Mouse (Mus musculus) small intestine, adult 2 months (tissue): ENCODE results near the gene Ap1m2. TPM values are rescaled to one million over a fixed set of nuclear protein-coding genes. Genes with fewer than 3 reads are reported as not detected.
"Not testable (repeated sequence)": the region's sequence is repeated elsewhere in the genome, so short reads cannot be mapped to it uniquely, and the experiment has no call there.

Experiments
- H3K27ac ChIP-seq: fragments of 200-500 bp; 2 replicates; pipeline ENCODE4 v1.5.1; 2012; ENCODE audit warnings: low read depth, low read length, control low read depth, inconsistent platforms; ENCODE audit not compliant: insufficient read depth
- H3K27me3 ChIP-seq: fragments of 200-500 bp; 2 replicates; pipeline ENCODE4 v1.6.1; 2012; ENCODE audit warnings: mild to moderate bottlenecking, moderate library complexity, low read length, inconsistent platforms; ENCODE audit not compliant: control insufficient read depth, insufficient read depth
- H3K36me3 ChIP-seq: fragments of 200-500 bp; 2 replicates; pipeline ENCODE4 v1.6.1; 2012; ENCODE audit warnings: mild to moderate bottlenecking, low read length, control low read depth, inconsistent platforms; ENCODE audit not compliant: control insufficient read depth, insufficient read depth
- H3K4me1 ChIP-seq: fragments of 200-500 bp; 2 replicates; pipeline ENCODE4 v1.6.1; 2012; ENCODE audit warnings: low read length, inconsistent platforms, mixed read lengths; ENCODE audit not compliant: control insufficient read depth, insufficient read depth, insufficient read length
- H3K4me3 ChIP-seq: fragments of 200-500 bp; 2 replicates; pipeline ENCODE4 v1.5.1; 2012; ENCODE audit warnings: low read depth, mild to moderate bottlenecking, control low read depth, inconsistent platforms, low read length, moderate library complexity
- CTCF ChIP-seq: fragments of 200-500 bp; IDR thresholded peaks from 2 replicates; pipeline ENCODE4 v1.5.1; 2012; ENCODE audit warnings: low read depth, mild to moderate bottlenecking, control low read depth, inconsistent platforms, low read length, moderate library complexity, mixed read lengths; ENCODE audit not compliant: insufficient replicate concordance, insufficient read length; ENCODE audit errors: extremely low read depth
- POLR2A ChIP-seq: fragments of 200-500 bp; IDR thresholded peaks from 2 replicates; pipeline ENCODE4 v1.6.1; 2012; ENCODE audit warnings: low read depth, mild to moderate bottlenecking, control low read depth, inconsistent platforms, low read length, moderate library complexity
- WGBS: fragments of 180-500 bp; shearing (Covaris S2); methylation state at CpG from one replicate; pipeline ENCODE4 v1.1.7; 2018; 5-methylcytosine and 5-hydroxymethylcytosine counted together
- polyA plus RNA-seq: library from polyadenylated mRNA; depleted of rRNA; stranded (reverse); fragments of >200 nt; gene quantifications from 2 replicates; pipeline ENCODE4 v1.2.3, GENCODE M21; 2012

Ap1m2 gene
- polyA plus RNA-seq, 1 experiment: 69.5 TPM

DNA sequence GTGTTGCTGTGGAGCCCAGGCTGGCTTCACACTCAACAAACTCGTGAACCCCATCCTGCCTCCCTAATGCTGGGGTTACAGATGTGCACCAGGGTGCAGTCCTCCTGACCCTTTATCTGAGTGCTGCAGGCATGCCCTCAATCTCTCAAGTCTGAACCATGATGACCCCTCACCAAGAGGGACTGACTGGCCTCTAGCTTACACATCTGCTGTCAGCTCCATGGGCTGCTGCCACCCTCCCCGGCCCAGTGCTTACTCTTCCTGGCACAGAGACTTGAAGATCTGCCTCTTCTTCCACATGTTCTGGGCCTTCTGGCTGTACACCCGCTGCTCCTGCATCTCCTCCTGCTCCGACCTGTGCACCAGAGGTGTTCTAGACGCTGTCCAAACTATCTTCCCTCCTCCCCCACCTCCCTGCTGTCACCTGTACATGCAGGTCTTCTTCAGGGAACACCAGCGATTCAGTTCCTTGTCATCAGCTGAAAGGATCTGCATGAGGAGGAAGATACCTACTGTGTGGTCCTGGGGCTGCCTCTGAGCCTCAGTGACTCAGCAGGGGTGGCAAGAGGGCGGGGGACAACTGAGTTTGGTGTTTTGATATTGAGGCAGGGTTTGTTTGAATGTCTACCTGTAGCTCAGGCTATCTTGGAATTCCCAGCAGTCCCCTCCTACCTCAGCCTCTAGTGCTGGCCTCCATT, 37.0 kb downstream of the Ap1m2 start:
- Histone ChIP-seq H3K36me3 (peaks cover 74% of the 10 kb centered on the region), H3K27me3 (no peaks in the 10 kb centered on the region), H3K27ac (no peak overlapping the region), H3K4me3 (no peak overlapping the region), H3K4me1 (no peaks in the 10 kb centered on the region)
- TF ChIP-seq CTCF (no peak), POLR2A (no peak)
- WGBS: 80% methylated on average over 7 of the region's 7 CpGs

GRCm38 (mm10) chr9:21274336-21274735, 37.8 kb downstream of the Ap1m2 start:
- Histone ChIP-seq H3K27me3 (no peaks in the 10 kb centered on the region), H3K4me3 (no peak overlapping the region), H3K4me1 (no peaks in the 10 kb centered on the region), H3K36me3 (peaks cover 74% of the 10 kb centered on the region), H3K27ac (no peak overlapping the region)
- TF ChIP-seq POLR2A: no peak
- WGBS: 90% methylated on average over 3 of the region's 3 CpGs

DNA sequence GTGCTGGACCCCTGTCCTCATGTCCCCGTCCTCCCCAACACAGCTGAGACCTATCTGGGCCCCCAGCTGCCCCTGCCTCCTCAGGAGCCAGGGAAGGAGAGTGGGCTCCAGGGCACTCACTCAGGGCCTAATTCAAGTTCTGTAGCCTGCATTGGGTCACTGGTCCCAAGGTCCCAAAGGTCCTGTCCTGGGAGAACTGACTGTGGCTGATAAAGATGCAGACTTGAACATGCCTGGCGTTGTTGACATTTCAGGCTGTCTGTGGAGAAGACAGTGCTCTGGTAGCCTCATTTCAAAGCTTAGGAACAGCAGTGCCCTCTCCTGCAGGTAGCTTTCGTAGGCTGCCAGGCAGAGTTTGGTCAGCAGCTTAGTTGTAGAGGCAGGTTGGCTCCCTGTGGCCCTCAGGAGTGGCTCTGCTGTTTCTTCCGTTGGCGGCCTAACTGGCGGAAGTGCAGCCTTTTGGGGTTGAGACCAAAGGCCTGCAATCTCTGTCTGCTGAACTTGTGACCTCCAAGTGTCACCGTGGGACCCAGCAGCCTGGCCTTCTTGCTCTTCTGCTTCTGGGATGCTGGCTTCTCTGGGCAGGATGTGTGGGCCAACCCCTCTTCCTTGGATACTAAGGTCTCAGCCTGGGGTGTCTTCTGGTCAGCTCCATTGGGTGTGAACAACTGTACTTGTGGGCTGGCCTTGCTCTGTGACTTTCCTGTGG, 38.5 kb downstream of the Ap1m2 start:
- Histone ChIP-seq H3K36me3 (peaks cover 73% of the 10 kb centered on the region), H3K27ac (no peak overlapping the region), H3K4me3 (no peak overlapping the region), H3K27me3 (no peaks in the 10 kb centered on the region), H3K4me1 (no peaks in the 10 kb centered on the region)
- 78% methylated on average over 7 of the region's 7 CpGs for WGBS
- no peak for TF ChIP-seq CTCF
- no peak for TF ChIP-seq POLR2A

- peaks cover 77% of the 10 kb centered on the region for H3K36me3 ChIP-seq
- WGBS: 78% methylated on average over 8 of the region's 8 CpGs
Measured at GRCm38 (mm10) chr9:21273094-21273493, 39.0 kb downstream of the Ap1m2 start.

GRCm38 (mm10) chr9:21272391-21272790, 39.7 kb downstream of the Ap1m2 start:
- 89% methylated on average over 9 of the region's 9 CpGs for WGBS
- peaks cover 76% of the 10 kb centered on the region for H3K36me3 ChIP-seq

More at GRCm38 (mm10) chr9:21273094-21273493, 39.0 kb downstream of the Ap1m2 start:
- Histone ChIP-seq H3K4me1 (no peaks in the 10 kb centered on the region), H3K27me3 (no peaks in the 10 kb centered on the region), H3K27ac (no peak overlapping the region), H3K4me3 (no peak overlapping the region)
- no peak for TF ChIP-seq CTCF
- no peak for TF ChIP-seq POLR2A

DNA sequence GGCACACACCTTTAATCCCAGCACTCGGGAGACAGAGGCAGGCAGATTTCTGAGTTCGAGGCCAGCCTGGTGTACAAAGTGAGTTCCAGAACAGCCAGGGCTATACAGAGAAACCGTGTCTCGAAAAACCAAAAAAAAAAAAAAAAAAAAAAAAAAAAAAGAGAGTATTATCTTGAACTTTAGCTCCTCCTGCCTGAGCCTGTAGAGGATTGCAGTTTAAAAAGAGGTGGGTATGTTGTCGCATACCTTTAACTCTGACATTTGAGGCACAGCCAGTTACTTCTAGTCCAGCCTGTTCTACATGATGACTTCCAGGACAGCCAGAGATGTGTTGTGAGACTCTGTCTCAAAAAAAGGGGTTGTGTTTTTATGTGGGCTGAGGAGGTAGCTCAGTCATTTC, 42.5 kb downstream of the Ap1m2 start:
- H3K27me3 ChIP-seq, H3K27ac ChIP-seq, H3K4me1 ChIP-seq, H3K4me3 ChIP-seq: not testable (repeated sequence)
- 67% methylated on average over 5 of the region's 5 CpGs for WGBS
- peaks cover 73% of the 10 kb centered on the region for H3K36me3 ChIP-seq

More at GRCm38 (mm10) chr9:21272391-21272790, 39.7 kb downstream of the Ap1m2 start:
- no peaks in the 10 kb centered on the region for H3K27me3 ChIP-seq
- H3K4me3 ChIP-seq: no peak overlapping the region
- H3K27ac ChIP-seq: no peak overlapping the region
- TF ChIP-seq POLR2A (no peak), CTCF (no peak)
- no peaks in the 10 kb centered on the region for H3K4me1 ChIP-seq

DNA sequence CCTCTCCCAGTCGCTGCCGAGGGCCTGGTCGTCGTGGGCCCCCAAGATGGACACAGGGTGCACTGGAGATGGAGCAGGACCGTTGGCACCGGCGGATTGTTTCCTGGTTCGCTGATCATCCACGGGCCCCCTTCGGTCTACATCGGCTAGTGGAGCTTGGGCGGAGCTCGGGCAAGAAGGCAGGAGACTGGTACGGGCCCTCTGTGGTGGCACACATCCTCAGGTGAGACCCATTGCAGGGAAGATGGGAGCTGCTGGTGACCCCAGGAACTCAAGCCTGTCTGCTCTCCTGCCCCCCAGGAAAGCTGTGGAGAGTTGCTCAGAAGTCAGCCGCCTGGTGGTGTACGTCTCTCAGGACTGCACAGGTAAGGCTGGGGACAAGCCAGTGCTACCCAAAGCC, 43.8 kb downstream of the Ap1m2 start:
- Histone ChIP-seq H3K4me1 (peaks cover 11% of the 10 kb centered on the region; the same call in 1 of the 2 replicates), H3K36me3 (peaks cover 60% of the 10 kb centered on the region), H3K4me3 (no peak overlapping the region), H3K27me3 (no peaks in the 10 kb centered on the region), H3K27ac (no peak overlapping the region)
- 92% methylated on average over 16 of the region's 16 CpGs for WGBS
- TF ChIP-seq POLR2A: no peak
- no peak for TF ChIP-seq CTCF
